Mouse (Mus musculus) limb, embryonic 12.5 days (tissue): Measurements from ENCODE around the gene Dnmbp. TPM values are rescaled to one million over a fixed set of nuclear protein-coding genes. Genes with fewer than 3 reads are reported as not detected.
A peak's percentile ranks its signal among the peaks of the same experiment; 100 is the strongest.

ENCODE experiments used
- ATAC-seq: fragments of 200-750 bp; cut with Nextera tagmentation; 2 replicates; pipeline ENCODE4 v1.8.0; 2017; ENCODE audit warnings: low read depth, moderate TSS enrichment; ENCODE audit not compliant: insufficient number of reproducible peaks, insufficient read depth, low FRiP score, low TSS enrichment
- H3K27ac ChIP-seq: fragments of 300-500 bp; sonication (generic); 2 replicates; pipeline ENCODE4 v1.5.1; 2016; ENCODE audit warnings: mild to moderate bottlenecking, moderate library complexity
- H3K27me3 ChIP-seq: fragments of 300-500 bp; sonication (generic); 2 replicates; pipeline ENCODE4 v1.6.1; 2016; ENCODE audit warnings: mild to moderate bottlenecking, moderate library complexity
- H3K36me3 ChIP-seq: fragments of 300-500 bp; sonication (generic); 2 replicates; pipeline ENCODE4 v1.6.1; 2016; ENCODE audit warnings: mild to moderate bottlenecking, moderate library complexity
- H3K4me1 ChIP-seq: fragments of 300-500 bp; sonication (generic); replicated peaks from 2 replicates; pipeline ENCODE4 v1.6.1; 2016
- H3K4me2 ChIP-seq: fragments of 300-500 bp; sonication (generic); 2 replicates; pipeline ENCODE4 v1.6.1; 2016; ENCODE audit warnings: mild to moderate bottlenecking, moderate library complexity
- H3K4me3 ChIP-seq: fragments of 300-500 bp; sonication (generic); replicated peaks from 2 replicates; pipeline ENCODE4 v1.5.1; 2016; ENCODE audit warnings: mild to moderate bottlenecking
- H3K9ac ChIP-seq: fragments of 300-500 bp; sonication (generic); replicated peaks from 2 replicates; pipeline ENCODE4 v1.6.1; 2016; ENCODE audit warnings: mild to moderate bottlenecking, moderate library complexity
- H3K9me3 ChIP-seq: fragments of 300-500 bp; sonication (generic); 2 replicates; pipeline ENCODE4 v1.6.1; 2016; ENCODE audit warnings: mild to moderate bottlenecking, moderate library complexity
- WGBS: fragments of 180-500 bp; shearing (Covaris S2); methylation state at CpG from one replicate; pipeline ENCODE4 v1.1.7; 2016; 5-methylcytosine and 5-hydroxymethylcytosine counted together
- polyA plus RNA-seq: library from polyadenylated mRNA; unstranded; fragments of >200 nt; fragmentation: Nextera tagmentation; extraction: Ambion mirVana; gene quantifications from 2 replicates; pipeline ENCODE4 v1.2.1, GENCODE M21; 2016

The Dnmbp gene
- polyA plus RNA-seq, 1 experiment from 2014 or later: 28.7 TPM

DNA sequence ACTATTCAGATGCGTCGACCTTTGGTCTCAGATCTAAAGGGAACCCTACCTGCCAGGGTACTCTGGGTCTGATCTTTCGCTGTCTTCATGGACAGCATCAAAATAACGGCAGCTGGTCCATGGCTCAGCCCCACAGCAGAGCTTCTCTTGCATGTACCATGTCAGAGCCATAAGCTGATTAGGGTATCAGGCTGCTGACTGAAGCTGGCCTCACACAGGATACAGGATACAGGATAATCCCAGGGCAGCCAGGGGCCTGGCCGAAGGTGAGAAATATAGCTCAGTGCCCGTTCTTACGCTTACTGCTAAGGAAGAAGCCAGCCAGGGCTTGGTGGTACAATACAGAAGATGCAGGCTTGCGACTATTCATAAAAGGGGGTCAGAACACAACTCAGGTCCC lies 4.6 kb upstream of the Dnmbp start:
- Histone ChIP-seq H3K9ac (no peak overlapping the region), H3K4me1 (peaks cover 7% of the 10 kb centered on the region), H3K27me3 (no peaks in the 10 kb centered on the region), H3K9me3 (no peaks in the 10 kb centered on the region), H3K27ac (no peak overlapping the region), H3K36me3 (no peaks in the 10 kb centered on the region), H3K4me3 (no peak overlapping the region), H3K4me2 (no peak overlapping the region)
- 80% methylated on average over 8 of the region's 8 CpGs for WGBS
- ATAC-seq: no peak

DNA sequence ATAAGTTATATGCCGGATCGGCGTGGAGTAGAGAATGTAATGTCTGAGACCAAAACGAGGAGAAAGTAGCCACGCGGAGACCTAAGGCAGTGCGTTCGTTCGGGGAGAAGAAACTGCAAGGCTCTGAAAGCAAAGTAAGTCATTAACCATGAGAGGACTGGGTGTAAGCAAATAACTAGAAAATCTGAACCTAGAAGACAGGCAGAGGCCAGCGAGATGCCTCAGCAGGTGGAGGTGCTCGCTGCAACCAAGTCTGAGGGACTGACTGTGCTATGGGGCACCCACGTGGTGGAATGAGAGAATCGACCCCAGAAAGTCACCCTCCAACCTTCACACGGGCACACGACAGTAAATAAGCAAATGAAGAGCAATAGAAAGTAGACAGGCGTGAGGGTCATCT lies 3.1 kb upstream of the Dnmbp start:
- Histone ChIP-seq H3K36me3 (no peaks in the 10 kb centered on the region), H3K4me1 (peaks cover 15% of the 10 kb centered on the region), H3K9me3 (no peaks in the 10 kb centered on the region), H3K9ac (no peak overlapping the region), H3K27ac (no peak overlapping the region), H3K27me3 (no peaks in the 10 kb centered on the region), H3K4me3 (no peak overlapping the region), H3K4me2 (no peak overlapping the region)
- WGBS: 79% methylated on average over 16 of the region's 16 CpGs
- no peak for ATAC-seq

DNA sequence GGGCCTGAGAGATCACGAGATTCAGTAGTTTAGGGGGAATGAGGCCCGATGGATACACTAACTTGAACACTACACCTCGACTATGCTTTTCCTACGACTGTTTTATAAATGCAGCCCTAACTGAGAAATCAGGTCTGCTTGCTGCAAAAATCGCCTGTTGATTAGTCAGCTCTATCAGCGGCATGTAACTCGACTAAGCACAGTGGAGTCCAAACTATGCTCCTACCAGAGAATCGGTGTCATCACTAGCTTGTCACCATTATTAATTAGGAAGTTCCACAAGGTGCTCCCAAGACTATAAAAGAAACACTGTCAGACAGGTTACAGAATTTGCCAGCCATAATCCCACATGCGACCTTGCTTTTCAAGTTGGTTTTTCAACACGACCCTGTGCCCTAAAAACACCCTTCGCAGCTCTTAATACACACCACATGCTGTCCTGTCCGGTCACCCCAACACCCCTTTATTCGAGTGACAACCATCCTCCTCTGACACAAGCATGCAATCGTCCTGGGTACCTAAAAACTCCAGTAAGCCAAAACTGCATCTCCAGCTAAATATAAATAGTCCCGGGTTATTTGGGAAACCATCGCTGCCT lies 721 bp downstream of the Dnmbp start:
- no peaks in the 10 kb centered on the region for H3K27me3 ChIP-seq
- H3K4me3 ChIP-seq: peak overlapping the region; percentile 76
- H3K4me2 ChIP-seq: peak overlapping the region; percentile 74
- H3K9me3 ChIP-seq: no peaks in the 10 kb centered on the region
- no peaks in the 10 kb centered on the region for H3K36me3 ChIP-seq
- WGBS: 21% methylated on average over 16 of the region's 16 CpGs
- H3K9ac ChIP-seq: peak overlapping the region; percentile 80
- H3K4me1 ChIP-seq: peaks cover 16% of the 10 kb centered on the region
- no peak; the same call in 1 of the 2 replicates for ATAC-seq
- H3K27ac ChIP-seq: peak overlapping the region; percentile 62; the same call in 1 of the 2 replicates

DNA sequence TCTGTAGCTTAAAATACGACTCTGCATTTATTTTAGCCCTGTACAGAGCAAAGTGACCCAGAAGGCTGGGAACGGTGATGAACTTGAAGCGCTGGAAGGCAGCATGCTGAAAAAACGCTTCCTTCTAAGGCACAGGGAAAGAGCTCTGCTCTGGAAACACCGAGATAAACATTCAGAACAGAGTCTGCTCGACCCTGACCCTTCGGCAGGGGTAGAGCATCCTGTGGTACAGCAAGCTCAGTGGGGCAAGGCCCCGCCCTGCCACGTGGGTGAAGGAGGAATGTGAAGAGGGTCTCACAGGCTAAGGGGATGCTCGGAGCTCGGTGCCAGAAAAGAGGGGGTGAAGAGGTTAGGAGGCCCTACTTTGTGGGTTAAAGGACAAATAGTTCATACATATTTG lies 1.6 kb downstream of the Dnmbp start:
- Histone ChIP-seq H3K4me2 (peak overlapping the region; percentile 74), H3K27ac (0 out of 2 replicates have a peak overlapping the region, but pooled peaks have one; percentile 45), H3K36me3 (no peaks in the 10 kb centered on the region), H3K4me1 (peaks cover 16% of the 10 kb centered on the region), H3K4me3 (peak overlapping the region; percentile 76), H3K9me3 (no peaks in the 10 kb centered on the region), H3K9ac (no peak overlapping the region; the same call in 1 of the 2 replicates), H3K27me3 (no peaks in the 10 kb centered on the region)
- ATAC-seq: no peak
- 35% methylated on average over 11 of the region's 11 CpGs for whole genome bisulfite sequencing

DNA sequence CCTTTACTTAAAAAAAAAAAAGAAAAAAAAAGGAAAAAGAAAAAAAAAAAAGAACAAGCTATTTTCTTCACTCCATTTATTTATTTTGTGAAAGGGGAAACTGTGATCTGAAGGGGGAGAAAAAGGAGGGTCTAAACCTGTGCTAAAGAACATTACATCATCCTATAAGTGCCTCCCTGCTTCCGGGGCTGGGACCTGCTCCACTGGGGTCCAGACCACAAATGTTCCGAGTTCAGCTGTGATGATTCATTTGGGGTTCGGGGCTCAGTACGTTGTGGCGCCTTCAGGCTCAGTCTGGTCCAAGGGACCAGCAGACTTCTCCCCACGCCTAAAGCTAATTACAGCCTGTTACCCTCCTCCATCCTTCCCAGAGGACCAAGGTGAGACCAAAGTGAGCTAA lies 9.1 kb downstream of the Dnmbp start:
- Histone ChIP-seq H3K9ac (no peak overlapping the region), H3K4me3 (no peak overlapping the region), H3K27me3 (no peaks in the 10 kb centered on the region), H3K4me2 (no peak overlapping the region), H3K9me3 (no peaks in the 10 kb centered on the region), H3K36me3 (no peaks in the 10 kb centered on the region), H3K4me1 (peaks cover 24% of the 10 kb centered on the region), H3K27ac (no peak overlapping the region)
- no peak for ATAC-seq
- WGBS: 86% methylated on average over 6 of the region's 6 CpGs

DNA sequence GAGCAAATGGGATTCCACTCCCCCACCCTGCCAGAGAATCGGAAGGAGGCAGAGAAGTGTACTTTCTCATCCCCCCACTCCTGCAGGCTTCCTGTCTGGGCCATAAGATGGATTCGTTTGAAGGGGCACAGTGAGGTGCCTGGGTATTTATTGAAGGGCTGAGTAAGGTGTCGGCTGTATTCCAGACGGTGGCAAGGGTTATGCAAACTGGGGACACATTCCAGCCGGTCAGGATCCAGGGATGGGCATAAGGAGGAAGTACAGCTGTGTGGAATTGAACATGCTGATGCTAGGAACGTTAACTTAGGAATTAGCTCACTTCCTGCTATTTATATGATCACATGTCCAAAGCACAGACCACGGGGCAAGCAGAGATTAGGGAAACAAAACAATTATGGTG lies 9.6 kb downstream of the Dnmbp start:
- H3K9ac ChIP-seq: no peak overlapping the region; the same call in 1 of the 2 replicates
- H3K4me2 ChIP-seq: no peak overlapping the region
- no peak for ATAC-seq
- WGBS: 20% methylated on average over 7 of the region's 7 CpGs
- H3K4me1 ChIP-seq: peaks cover 24% of the 10 kb centered on the region
- H3K27me3 ChIP-seq: no peaks in the 10 kb centered on the region
- H3K9me3 ChIP-seq: no peaks in the 10 kb centered on the region
- H3K4me3 ChIP-seq: no peak overlapping the region
- no peaks in the 10 kb centered on the region for H3K36me3 ChIP-seq
- H3K27ac ChIP-seq: no peak overlapping the region

DNA sequence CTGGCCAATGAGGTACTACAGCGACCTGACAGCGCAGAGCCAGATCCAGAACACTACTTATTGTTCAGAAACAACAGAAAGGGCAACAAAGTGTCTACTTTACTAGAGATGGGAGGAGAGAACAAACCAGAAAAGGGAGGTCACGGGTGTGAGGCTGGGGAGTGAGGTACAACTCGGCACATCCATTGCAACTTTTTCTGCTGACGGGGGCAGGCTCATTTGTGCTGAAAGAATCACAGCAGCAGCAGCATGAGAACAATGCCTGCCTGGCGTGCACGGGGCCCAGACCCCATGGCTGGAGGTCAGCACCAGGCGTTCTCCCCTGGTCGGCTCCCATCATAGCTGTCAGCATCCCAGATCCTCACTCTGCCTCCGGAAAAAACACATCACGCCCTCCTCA lies 10.1 kb downstream of the Dnmbp start:
- Histone ChIP-seq H3K27ac (no peak overlapping the region), H3K9me3 (no peaks in the 10 kb centered on the region), H3K36me3 (no peaks in the 10 kb centered on the region), H3K4me2 (no peak overlapping the region), H3K4me3 (no peak overlapping the region), H3K4me1 (peaks cover 24% of the 10 kb centered on the region), H3K9ac (no peak overlapping the region; the same call in 1 of the 2 replicates), H3K27me3 (no peaks in the 10 kb centered on the region)
- ATAC-seq: no peak
- 58% methylated on average over 11 of the region's 11 CpGs for WGBS

DNA sequence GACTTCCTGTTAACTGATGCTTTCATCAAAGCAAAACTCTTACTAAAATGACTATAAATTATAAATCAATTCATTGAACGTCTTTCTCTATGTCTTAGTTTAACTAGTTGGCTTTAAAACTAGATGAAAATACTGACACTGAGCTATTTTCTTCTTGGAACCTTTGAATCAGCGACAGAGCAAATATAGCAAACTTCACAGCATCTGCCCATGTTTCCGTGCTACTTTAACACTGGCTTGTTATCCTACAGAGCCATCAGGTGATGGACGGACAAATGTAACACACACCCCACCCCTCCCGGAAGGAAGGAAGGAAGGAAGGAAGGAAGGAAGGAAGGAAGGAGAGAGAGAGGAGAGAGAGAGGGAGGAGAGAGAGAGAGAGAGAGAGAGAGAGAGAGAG lies 12.0 kb downstream of the Dnmbp start:
- no peak overlapping the region for H3K4me2 ChIP-seq
- no peaks in the 10 kb centered on the region for H3K27me3 ChIP-seq
- H3K9me3 ChIP-seq: peaks cover 7% of the 10 kb centered on the region; the same call in 1 of the 2 replicates
- H3K4me3 ChIP-seq: no peak overlapping the region
- no peak overlapping the region for H3K9ac ChIP-seq
- WGBS: 70% methylated on average over 5 of the region's 5 CpGs
- ATAC-seq: no peak
- no peak overlapping the region for H3K27ac ChIP-seq
- H3K4me1 ChIP-seq: peaks cover 24% of the 10 kb centered on the region
- peaks cover 9% of the 10 kb centered on the region; the same call in 1 of the 2 replicates for H3K36me3 ChIP-seq

DNA sequence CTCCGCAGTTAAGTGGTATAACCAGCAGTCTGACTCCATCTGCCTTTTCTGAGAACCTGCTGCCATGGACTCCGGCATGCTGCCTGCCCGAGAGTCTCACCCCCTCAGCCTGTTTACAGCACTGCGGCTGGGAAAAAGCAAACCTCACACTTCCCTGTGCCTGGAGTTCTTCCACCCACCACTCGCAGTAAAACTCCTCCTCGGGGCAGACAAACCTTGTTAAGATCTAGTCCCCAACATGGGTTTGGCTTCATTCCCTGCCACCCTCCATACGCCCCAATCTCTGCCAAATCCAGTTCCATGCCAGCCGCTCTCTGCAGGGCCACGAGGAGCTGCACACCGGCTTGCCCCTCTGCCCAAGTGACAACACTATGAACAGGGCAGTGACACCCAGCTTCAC lies 12.9 kb downstream of the Dnmbp start:
- peak overlapping the region; percentile 18; the same call in 1 of the 2 replicates for H3K27ac ChIP-seq
- peaks cover 8% of the 10 kb centered on the region; the same call in 1 of the 2 replicates for H3K9me3 ChIP-seq
- no peaks in the 10 kb centered on the region for H3K27me3 ChIP-seq
- H3K36me3 ChIP-seq: peaks cover 13% of the 10 kb centered on the region; the same call in 1 of the 2 replicates
- no peak for ATAC-seq
- WGBS: 42% methylated on average over 10 of the region's 10 CpGs
- no peak overlapping the region for H3K4me2 ChIP-seq
- peaks cover 24% of the 10 kb centered on the region for H3K4me1 ChIP-seq
- no peak overlapping the region for H3K4me3 ChIP-seq
- H3K9ac ChIP-seq: no peak overlapping the region

DNA sequence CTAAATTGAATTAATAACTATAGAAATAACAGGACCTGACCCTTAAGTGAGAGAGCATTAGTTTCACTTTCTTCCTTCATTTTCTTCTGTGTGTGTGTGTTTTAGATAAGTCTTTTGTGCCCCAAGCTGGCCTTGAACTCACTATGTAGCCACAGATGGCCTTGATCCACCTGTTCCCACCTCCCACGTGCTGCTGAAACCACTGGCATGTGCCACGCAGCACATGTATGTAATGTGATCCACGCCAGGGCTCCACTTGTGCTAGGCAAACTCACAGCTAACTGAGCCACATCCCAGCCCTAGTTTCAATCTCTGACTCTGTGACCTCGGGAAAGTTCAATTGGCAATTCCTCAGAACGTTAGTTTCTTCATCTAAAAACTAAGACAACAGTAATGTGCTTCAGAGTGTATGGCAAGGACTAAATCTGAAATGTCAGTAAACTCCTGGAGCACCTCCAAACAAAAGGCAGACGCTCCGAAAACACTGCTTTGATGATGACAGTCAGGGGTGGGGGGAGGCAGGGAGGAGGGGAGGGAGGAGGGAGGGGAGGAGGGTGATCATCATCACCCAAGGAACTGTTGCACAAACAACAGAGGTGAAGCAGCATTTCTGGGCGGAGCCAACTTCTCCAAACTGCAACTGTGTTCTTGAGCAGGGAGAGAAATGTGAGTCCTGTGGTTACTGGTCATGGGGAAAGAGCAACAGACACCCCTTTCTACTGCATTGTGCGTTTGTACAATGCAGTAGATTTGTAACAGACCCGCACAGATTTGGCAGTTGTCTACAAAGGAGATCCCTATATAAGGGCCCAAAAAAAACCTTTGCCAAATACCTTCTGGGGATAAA lies 13.6 kb downstream of the Dnmbp start:
- no peak overlapping the region for H3K4me3 ChIP-seq
- peaks cover 27% of the 10 kb centered on the region for H3K4me1 ChIP-seq
- no peak overlapping the region for H3K9ac ChIP-seq
- no peak for ATAC-seq
- H3K36me3 ChIP-seq: peaks cover 13% of the 10 kb centered on the region; the same call in 1 of the 2 replicates
- 70% methylated on average over 10 of the region's 10 CpGs for WGBS
- no peaks in the 10 kb centered on the region for H3K27me3 ChIP-seq
- H3K27ac ChIP-seq: no peak overlapping the region
- peaks cover 8% of the 10 kb centered on the region; the same call in 1 of the 2 replicates for H3K9me3 ChIP-seq
- no peak overlapping the region for H3K4me2 ChIP-seq

DNA sequence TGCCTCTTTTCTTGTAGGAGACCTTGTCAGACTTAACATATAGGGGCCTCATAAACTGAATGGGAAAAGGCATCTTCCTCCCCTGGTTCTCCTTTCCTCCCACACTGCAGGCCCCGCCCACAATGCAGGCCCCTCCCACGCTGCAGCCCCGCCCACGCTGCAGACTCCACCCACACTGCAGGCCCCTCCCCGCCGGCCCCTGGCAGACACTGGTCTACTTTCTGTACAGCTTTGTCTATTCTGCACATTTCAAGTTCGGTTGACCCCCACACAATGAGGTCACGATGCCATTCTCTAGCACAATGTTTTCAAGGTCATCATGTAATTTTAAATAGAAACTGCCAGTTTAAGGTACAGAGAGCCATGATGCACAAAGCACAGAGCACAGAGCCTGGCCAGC lies 15.6 kb downstream of the Dnmbp start:
- Histone ChIP-seq H3K27me3 (no peaks in the 10 kb centered on the region), H3K27ac (no peak overlapping the region), H3K4me2 (no peak overlapping the region), H3K36me3 (peaks cover 13% of the 10 kb centered on the region; the same call in 1 of the 2 replicates), H3K9ac (no peak overlapping the region), H3K4me3 (no peak overlapping the region), H3K9me3 (peaks cover 8% of the 10 kb centered on the region; the same call in 1 of the 2 replicates), H3K4me1 (peaks cover 30% of the 10 kb centered on the region)
- 70% methylated on average over 8 of the region's 8 CpGs for WGBS
- no peak for ATAC-seq
